ENCODE assay signal across 8 mouse cellular contexts in genomic region chr16:22428853-22429341, GRCm38 (mm10). TPM values are rescaled to one million over a fixed set of nuclear protein-coding genes. Genes with fewer than 3 reads are reported as not detected.
DNase-seq lines count a peak whose midpoint lies in the region; ATAC-seq and TF ChIP-seq lines count a peak whose summit lies in the region.

No protein-coding gene starts in this region.

- H3K4me2 ChIP-seq in intestine, embryonic 15.5 days (replicated peaks): peak overlapping the region; percentile 52

- ATAC-seq in intestine, embryonic 15.5 days: peak; percentile 96
- no peak for ATAC-seq in inflammation-experienced regulatory T-cells, adult 6 months

- H3K27ac ChIP-seq in intestine, embryonic 15.5 days: no peak overlapping the region
- peak overlapping the region; percentile 25; the same call in 1 of the 2 replicates for H3K27ac ChIP-seq in left cerebral cortex, adult 2 months

- no peaks in the 10 kb centered on the region for H3K9me3 ChIP-seq in intestine, embryonic 15.5 days

- 14% methylated on average over 9 of the region's 9 CpGs for WGBS in intestine, embryonic 15.5 days

- intact Hi-C loops in gastrocnemius, postnatal 36 days (cut with DNase I): no loop called here
- intact Hi-C loops in left cerebral cortex, adult 2 months (cut with DNase I): no loop called here

- peak; percentile 43 for TF ChIP-seq CTCF in left cerebral cortex, adult 2 months (IDR thresholded peaks at IDR 0.05)

- H3K4me3 ChIP-seq in intestine, embryonic 15.5 days (replicated peaks): 0 out of 2 replicates have a peak overlapping the region, but pooled peaks have one; percentile 4
- H3K4me3 ChIP-seq in left cerebral cortex, adult 2 months: no peak overlapping the region

- peak; percentile 78 for DNase-seq in adrenal gland, postnatal 14 days
- DNase-seq in embryo, embryonic 11.5 days (ENCODE audit: low read depth, low spot score): peak; percentile 75
- peak; percentile 38 to 53 for DNase-seq in gastrocnemius, postnatal 36 days
- peak; percentile 57 to 82 for DNase-seq in left cerebral cortex, adult 2 months (ENCODE audit: extremely low spot score in 1 of 2, low spot score in 2 of 2)
- peak; percentile 80 for DNase-seq in lung, postnatal 14 days
- peak; percentile 68 for DNase-seq in right cerebral cortex, postnatal 14 days

- peaks cover 12% of the 10 kb centered on the region for H3K4me1 ChIP-seq in intestine, embryonic 15.5 days (replicated peaks)

- no peak overlapping the region for H3K9ac ChIP-seq in intestine, embryonic 15.5 days

- H3K27me3 ChIP-seq in intestine, embryonic 15.5 days (replicated peaks): no peaks in the 10 kb centered on the region

- H3K36me3 ChIP-seq in intestine, embryonic 15.5 days: no peaks in the 10 kb centered on the region

RNA-seq across cellular contexts. Expression of gene Etv5, which starts 10.6 kb away (rescaled TPM):
- total RNA-seq in adrenal gland, postnatal 14 days (2021): 23.7 and 24.4 TPM in 2 replicates
- 10 to 100 TPM; 10.6 to 13.1 TPM for total RNA-seq in gastrocnemius, postnatal 36 days (2021)
- 11.2 and 11.4 TPM in 2 replicates for polyA plus RNA-seq in intestine, embryonic 15.5 days (2015; fragmentation: Nextera tagmentation; extraction: Ambion mirVana)
- total RNA-seq in left cerebral cortex, adult 2 months (2021): 10 to 100 TPM; 94.7 to 97.5 TPM
- polyA plus RNA-seq in inflammation-experienced regulatory T-cells, adult 6 months (2017; shearing (Covaris generic)): 1 to 10 TPM; 2.5 to 5.6 (median 5.2) TPM
